Mouse (Mus musculus): ENCODE results near the gene Acbd4.

DNA sequence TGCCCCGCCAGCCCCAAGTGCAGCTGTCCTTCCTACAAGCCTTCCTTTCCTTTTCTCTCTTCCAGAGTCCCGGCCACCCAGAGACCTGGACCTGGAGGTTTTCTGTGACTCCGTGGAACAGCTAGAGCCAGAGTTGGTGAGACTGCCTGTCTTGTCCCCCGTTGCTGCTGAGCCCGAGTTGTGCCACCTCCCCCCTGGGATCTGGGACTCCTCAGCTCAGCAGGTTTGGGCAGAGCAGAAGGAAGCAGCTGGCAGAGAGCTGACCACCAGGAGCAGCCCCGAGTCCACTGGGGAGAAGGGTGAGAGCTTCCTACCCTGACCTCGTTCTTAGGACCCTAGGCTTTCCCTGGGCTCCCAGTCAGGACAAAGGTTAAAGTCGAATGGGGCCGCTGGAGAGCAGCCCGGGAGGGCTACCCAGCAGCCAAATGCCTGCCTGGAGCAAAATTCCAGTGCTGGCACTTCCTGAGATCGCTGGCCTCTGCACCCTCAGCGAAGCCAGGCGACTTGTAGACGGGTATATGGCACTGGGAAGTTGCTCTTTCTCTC is 3.8 kb downstream of the Acbd4 start:
- TF ChIP-seq CTCF (IDR thresholded peaks at IDR 0.05; ENCODE audit: low read depth) (no peak), EP300 (IDR thresholded peaks at IDR 0.05; ENCODE audit: low read depth) (no peak)
